Mouse (Mus musculus): ENCODE measurements at regions not wholly inside any gene's neighbourhood (a gene's known extent, or its start where the extent isn't known, plus 50 kb on each side); places are given as distances from the start of the nearest gene placed in this dataset.

DNA sequence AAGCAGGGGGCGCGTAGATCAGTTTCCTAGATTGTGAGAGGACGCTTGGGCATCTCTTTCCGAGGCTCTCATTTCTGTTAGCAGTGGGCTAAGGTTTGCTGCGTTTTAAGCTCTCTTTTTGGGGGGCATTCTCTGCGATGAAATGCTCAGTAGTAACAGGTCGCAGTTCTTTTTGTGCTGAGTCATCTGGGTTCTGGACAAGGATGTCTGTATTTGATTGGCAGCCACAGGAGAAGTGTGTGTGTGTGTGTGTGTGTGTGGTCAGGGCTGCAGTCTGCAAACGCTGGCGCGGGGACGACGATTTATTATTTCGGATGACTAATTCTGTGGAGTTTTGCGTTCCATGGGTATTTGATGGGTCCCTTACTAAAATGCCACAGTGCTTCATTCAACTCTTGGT, 789.1 kb downstream of the Robo1 start:
- no peak overlapping the region for H3K9ac ChIP-seq (replicated peaks; ENCODE audit: low read length)
- no peak overlapping the region; the same call in 1 of the 2 replicates for H3K4me3 ChIP-seq (ENCODE audit: low read length)
- no peaks in the 10 kb centered on the region for H3K27me3 ChIP-seq (ENCODE audit: insufficient read depth, low read length)
- no peaks in the 10 kb centered on the region for H3K36me3 ChIP-seq (ENCODE audit: insufficient read depth, low read length)
- H3K4me1 ChIP-seq (ENCODE audit: insufficient read depth, low read length) = no peaks in the 10 kb centered on the region
- no peak for TF ChIP-seq CTCF (IDR thresholded peaks at IDR 0.05; ENCODE audit: low read depth)
- DNase-seq (ENCODE audit: low spot score) (peak; percentile 17), ATAC-seq (no peak)
- no peaks in the 10 kb centered on the region for H3K9me3 ChIP-seq (ENCODE audit: low read length)
- H3K4me2 ChIP-seq (ENCODE audit: low read depth, low read length) = peak overlapping the region; percentile 48
- no peak overlapping the region for H3K27ac ChIP-seq
- 13% methylated on average over 14 of the region's 14 CpGs for WGBS

- no peak overlapping the region for H3K4me3 ChIP-seq (ENCODE audit: low read length)
- H3K9me3 ChIP-seq (ENCODE audit: low read length) = no peaks in the 10 kb centered on the region
- ATAC-seq (no peak), DNase-seq (ENCODE audit: low spot score) (no peak)
- no peak for TF ChIP-seq CTCF (IDR thresholded peaks at IDR 0.05; ENCODE audit: low read depth)
- no peak overlapping the region for H3K27ac ChIP-seq
- 13% methylated on average over 8 of the region's 8 CpGs for WGBS
- no peaks in the 10 kb centered on the region for H3K36me3 ChIP-seq (ENCODE audit: insufficient read depth, low read length)
- peak overlapping the region; percentile 48 for H3K4me2 ChIP-seq (ENCODE audit: low read depth, low read length)
- no peak overlapping the region for H3K9ac ChIP-seq (replicated peaks; ENCODE audit: low read length)
- H3K27me3 ChIP-seq (ENCODE audit: insufficient read depth, low read length) = no peaks in the 10 kb centered on the region
- H3K4me1 ChIP-seq (ENCODE audit: insufficient read depth, low read length) = no peaks in the 10 kb centered on the region
These were observed 788.3 kb downstream of the Robo1 start for GRCm38 (mm10) chr16:73096091-73097083.
